8 mouse cellular contexts compared by ENCODE assay signal in the genomic region with DNA sequence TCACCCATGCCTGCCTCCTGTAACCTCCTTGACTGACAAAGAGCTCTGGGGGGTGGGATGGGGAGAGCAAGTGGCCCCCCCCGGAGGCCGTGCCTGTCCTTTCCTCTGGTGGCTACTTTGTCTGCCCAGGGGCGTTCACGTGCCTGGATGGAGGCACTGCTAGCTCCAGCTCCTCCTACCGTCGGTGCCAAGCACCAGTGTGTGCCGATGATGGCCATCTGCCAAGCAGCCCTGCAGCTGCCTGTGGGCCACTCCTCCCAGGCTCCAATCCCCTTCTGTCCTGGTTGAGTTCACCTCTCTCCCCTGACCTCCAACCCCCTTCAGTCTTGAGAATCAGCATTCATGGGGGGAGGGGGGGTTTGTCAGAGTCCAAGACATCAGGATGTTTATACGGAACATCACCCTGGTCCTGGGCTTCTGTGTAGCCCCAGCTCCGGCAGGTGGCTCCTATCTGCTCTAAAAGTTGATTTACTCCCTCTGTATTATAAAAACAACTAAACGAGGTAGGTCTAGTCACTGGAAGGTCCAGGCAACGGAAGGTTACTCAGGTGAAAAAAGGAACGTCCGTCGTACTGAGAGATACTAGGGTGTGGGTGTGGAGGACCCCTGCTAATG. TPM values are rescaled to one million over a fixed set of nuclear protein-coding genes. Genes with fewer than 3 reads are reported as not detected.
DNase-seq lines count a peak whose midpoint lies in the region; TF ChIP-seq lines count a peak whose summit lies in the region.

No protein-coding gene starts in this region.

- no peaks in the 10 kb centered on the region for H3K79me2 ChIP-seq in heart, adult 2 months (replicated peaks; ENCODE audit: control insufficient read depth, insufficient read depth, low read length)

- no peak overlapping the region for H3K27ac ChIP-seq in heart, adult 2 months
- H3K27ac ChIP-seq in limb, embryonic 10.5 days, result peak overlapping the region; percentile 58

- H3K27me3 ChIP-seq in heart, adult 2 months (ENCODE audit: control insufficient read depth, insufficient read depth, low read length), result no peaks in the 10 kb centered on the region
- H3K27me3 ChIP-seq in limb, embryonic 10.5 days (ENCODE audit: low read depth, poor library complexity, severe bottlenecking), result no peaks in the 10 kb centered on the region

- H3K4me1 ChIP-seq in heart, adult 2 months (ENCODE audit: control insufficient read depth, insufficient read depth, low read length), result no peaks in the 10 kb centered on the region
- peaks cover 19% of the 10 kb centered on the region; the same call in 1 of the 2 replicates for H3K4me1 ChIP-seq in limb, embryonic 10.5 days

- H3K36me3 ChIP-seq in heart, adult 2 months (ENCODE audit: control insufficient read depth, insufficient read depth, low read length), result no peaks in the 10 kb centered on the region
- no peaks in the 10 kb centered on the region for H3K36me3 ChIP-seq in limb, embryonic 10.5 days

- 48% methylated on average over 14 of the region's 14 CpGs for WGBS in heart, adult 2 months
- 67% methylated on average over 14 of the region's 14 CpGs for WGBS in limb, embryonic 10.5 days

- DNase-seq in embryo, embryonic 10.5 days (ENCODE audit: low spot score), result peak; percentile 23
- DNase-seq in embryo, embryonic 11 days, result no peak
- DNase-seq in brain, adult 2 months (ENCODE audit: low read depth, low spot score), result peak; percentile 94
- DNase-seq in heart, adult 2 months, result peak; percentile 54 to 66
- peak; percentile 70 for DNase-seq in kidney, adult 9 months
- no peak for DNase-seq in limb, embryonic 10.5 days (ENCODE audit: low spot score)
- DNase-seq in right cerebral cortex, postnatal 14 days, result peak; percentile 63
- DNase-seq in spleen, postnatal 4 days (ENCODE audit: low spot score in 2 of 2), result no peak

- peak; percentile 39 for TF ChIP-seq CTCF in heart, adult 2 months (IDR thresholded peaks at IDR 0.05)

- intact Hi-C loops in heart, adult 2 months (cut with DNase I), result no loop called here

- no peak for TF ChIP-seq EP300 in heart, adult 2 months (IDR thresholded peaks at IDR 0.05; ENCODE audit: insufficient read depth, low read depth, low read length)

- no peak for TF ChIP-seq POLR2A in heart, adult 2 months (IDR thresholded peaks at IDR 0.05; ENCODE audit: insufficient read depth, low read depth, low read length)

- H3K9ac ChIP-seq in heart, adult 2 months (ENCODE audit: low read depth, low read length), result no peak overlapping the region

- H3K9me3 ChIP-seq in limb, embryonic 10.5 days (replicated peaks), result no peaks in the 10 kb centered on the region

- H3K4me3 ChIP-seq in heart, adult 2 months, result no peak overlapping the region
- H3K4me3 ChIP-seq in limb, embryonic 10.5 days, result no peak overlapping the region

RNA-seq across cellular contexts. Expression of gene Pgs1, which starts 57.3 kb away (rescaled TPM):
- total RNA-seq in heart, adult 2 months (2021), result 10 to 100 TPM; 17.9 to 18.1 TPM
- polyA plus RNA-seq in heart, adult 2 months (2012; rRNA removed), result 21.8 and 26.5 TPM in 2 replicates
- polyA plus RNA-seq in limb, embryonic 10.5 days (2016; fragmentation: Nextera tagmentation; extraction: Ambion mirVana), result 47.1 and 47.4 TPM in 2 replicates

Comparison
In these comparisons a context has a peak if more than half of its experiments do, and no peak if none do; other contexts are left out.
1. DNase-seq: peak in embryo, embryonic 10.5 days (single experiment), brain, adult 2 months (single experiment), heart, adult 2 months (2 of 2), kidney, adult 9 months (single experiment) and right cerebral cortex, postnatal 14 days (single experiment); none in embryo, embryonic 11 days (single experiment), limb, embryonic 10.5 days (single experiment) and spleen, postnatal 4 days (0 of 2).